Mouse (Mus musculus): ENCODE data around the gene Vps52. TPM values are rescaled to one million over a fixed set of nuclear protein-coding genes. Genes with fewer than 3 reads are reported as not detected.

Gene Vps52
- total and polyA plus RNA-seq, 2 experiments from 2014 or later = 46.8 to 66.1 TPM

DNA sequence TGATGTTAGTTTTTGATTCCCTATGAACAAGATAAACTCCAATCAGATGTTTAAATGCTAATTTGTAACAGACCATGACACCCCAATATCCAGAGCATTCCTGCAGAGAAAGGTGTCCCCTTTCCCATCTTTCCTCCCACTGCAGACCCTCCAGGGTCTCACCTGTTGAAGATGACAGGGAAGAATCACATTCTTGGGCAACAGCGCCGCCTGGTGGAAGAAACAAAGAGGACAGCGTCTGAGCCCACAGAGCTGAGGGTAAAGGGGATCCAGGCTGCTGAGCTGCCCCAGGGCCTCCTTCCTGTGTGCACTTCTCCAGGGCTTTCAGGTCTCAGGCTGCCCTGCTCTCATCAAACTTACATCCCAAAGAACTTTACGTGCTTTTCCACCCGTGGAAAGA, 47.8 kb downstream of the Vps52 start:
- no peak overlapping the region for H3K27ac ChIP-seq (ENCODE audit: low read depth, low read length)
- DNase-seq (peak; percentile 67), ATAC-seq (no peak)
- TF ChIP-seq CTCF (IDR thresholded peaks at IDR 0.05; ENCODE audit: low read depth) = peak; percentile 86
- no peaks in the 10 kb centered on the region for H3K9me3 ChIP-seq (ENCODE audit: low read length)
- H3K9ac ChIP-seq = no peak overlapping the region
- H3K27me3 ChIP-seq (ENCODE audit: insufficient read depth, low read length) = no peaks in the 10 kb centered on the region
- H3K4me2 ChIP-seq (ENCODE audit: low read depth) = no peak overlapping the region
- H3K4me3 ChIP-seq (ENCODE audit: low read depth, low read length) = no peak overlapping the region
- H3K4me1 ChIP-seq (ENCODE audit: insufficient read depth) = no peaks in the 10 kb centered on the region
- 9% methylated on average over 5 of the region's 5 CpGs for WGBS
- no peaks in the 10 kb centered on the region for H3K36me3 ChIP-seq (ENCODE audit: insufficient read depth)

- TF ChIP-seq CTCF (IDR thresholded peaks at IDR 0.05; ENCODE audit: low read depth) = no peak
- H3K27ac ChIP-seq (ENCODE audit: low read depth, low read length) = no peak overlapping the region
- no peaks in the 10 kb centered on the region for H3K36me3 ChIP-seq (ENCODE audit: insufficient read depth)
- 63% methylated on average over 2 of the region's 2 CpGs for WGBS
- DNase-seq (no peak), ATAC-seq (no peak)
- H3K4me3 ChIP-seq (ENCODE audit: low read depth, low read length) = no peak overlapping the region
- H3K4me1 ChIP-seq (ENCODE audit: insufficient read depth) = no peaks in the 10 kb centered on the region
- no peak overlapping the region for H3K9ac ChIP-seq
- no peak overlapping the region for H3K4me2 ChIP-seq (ENCODE audit: low read depth)
- H3K27me3 ChIP-seq (ENCODE audit: insufficient read depth, low read length) = no peaks in the 10 kb centered on the region
- H3K9me3 ChIP-seq (ENCODE audit: low read length) = no peaks in the 10 kb centered on the region
Observed at GRCm38 (mm10) chr17:34006570-34006969, 51.0 kb downstream of the Vps52 start.

- H3K4me1 ChIP-seq (ENCODE audit: insufficient read depth) = no peaks in the 10 kb centered on the region
- ATAC-seq (no peak), DNase-seq (no peak)
- H3K9me3 ChIP-seq (ENCODE audit: low read length) = no peaks in the 10 kb centered on the region
- no peak for TF ChIP-seq CTCF (IDR thresholded peaks at IDR 0.05; ENCODE audit: low read depth)
- no peaks in the 10 kb centered on the region for H3K36me3 ChIP-seq (ENCODE audit: insufficient read depth)
- no peaks in the 10 kb centered on the region for H3K27me3 ChIP-seq (ENCODE audit: insufficient read depth, low read length)
- no peak overlapping the region for H3K4me2 ChIP-seq (ENCODE audit: low read depth)
- H3K4me3 ChIP-seq (ENCODE audit: low read depth, low read length) = no peak overlapping the region
- H3K27ac ChIP-seq (ENCODE audit: low read depth, low read length) = no peak overlapping the region
- H3K9ac ChIP-seq = no peak overlapping the region
- 78% methylated on average over 5 of the region's 5 CpGs for WGBS
Observed at GRCm38 (mm10) chr17:34010156-34010555, 54.5 kb downstream of the Vps52 start.

- Histone ChIP-seq H3K27ac (ENCODE audit: low read depth, low read length) (no peak overlapping the region), H3K9me3 (ENCODE audit: low read length) (no peaks in the 10 kb centered on the region), H3K4me1 (ENCODE audit: insufficient read depth) (no peaks in the 10 kb centered on the region), H3K27me3 (ENCODE audit: insufficient read depth, low read length) (no peaks in the 10 kb centered on the region), H3K9ac (no peak overlapping the region), H3K36me3 (ENCODE audit: insufficient read depth) (no peaks in the 10 kb centered on the region), H3K4me3 (ENCODE audit: low read depth, low read length) (no peak overlapping the region), H3K4me2 (ENCODE audit: low read depth) (no peak overlapping the region)
- ATAC-seq = no peak
- no peak for TF ChIP-seq CTCF (IDR thresholded peaks at IDR 0.05; ENCODE audit: low read depth)
- DNase-seq = no peak
- 95% methylated on average over 8 of the region's 8 CpGs for WGBS
Observed at GRCm38 (mm10) chr17:34013436-34013835, 57.8 kb downstream of the Vps52 start.

Other genes starting within 250 kb of the Vps52 start
Only the 30 nearest of the 33 such genes appear.
- gene Rab11b, start 195.3 kb upstream of the Vps52 start, total RNA-seq (2014; rRNA removed) = 78.1 and 106 TPM in 2 replicates
- gene Rab11b, start 195.3 kb upstream of the Vps52 start, polyA plus RNA-seq (2015; fragmentation: Nextera tagmentation; extraction: Ambion mirVana) = 527 and 560 TPM in 2 replicates
- gene Angptl4, start 174.0 kb upstream of the Vps52 start, total RNA-seq (2014; rRNA removed) = 13.2 and 17.2 TPM in 2 replicates
- 24.4 and 25.2 TPM in 2 replicates for gene Angptl4, start 174.0 kb upstream of the Vps52 start, polyA plus RNA-seq (2015; fragmentation: Nextera tagmentation; extraction: Ambion mirVana)
- 36.5 and 42.7 TPM in 2 replicates for gene Kank3, start 145.3 kb upstream of the Vps52 start, total RNA-seq (2014; rRNA removed)
- gene Kank3, start 145.3 kb upstream of the Vps52 start, polyA plus RNA-seq (2015; fragmentation: Nextera tagmentation; extraction: Ambion mirVana) = 35.8 and 43.4 TPM in 2 replicates
- 589 and 1,055 TPM in 2 replicates for gene Rps28, start 131.2 kb upstream of the Vps52 start, total RNA-seq (2014; rRNA removed)
- gene Rps28, start 131.2 kb upstream of the Vps52 start, polyA plus RNA-seq (2015; fragmentation: Nextera tagmentation; extraction: Ambion mirVana) = 603 and 823 TPM in 2 replicates
- gene Ndufa7, start 131.2 kb upstream of the Vps52 start, total RNA-seq (2014; rRNA removed) = 258 and 291 TPM in 2 replicates
- 529 and 626 TPM in 2 replicates for gene Ndufa7, start 131.2 kb upstream of the Vps52 start, polyA plus RNA-seq (2015; fragmentation: Nextera tagmentation; extraction: Ambion mirVana)
- gene Cd320, start 112.7 kb upstream of the Vps52 start, total RNA-seq (2014; rRNA removed) = 17.2 and 27.5 TPM in 2 replicates
- gene Cd320, start 112.7 kb upstream of the Vps52 start, polyA plus RNA-seq (2015; fragmentation: Nextera tagmentation; extraction: Ambion mirVana) = 50.3 and 53.6 TPM in 2 replicates
- not detected in 2 replicates for gene Gm7029, start 82.0 kb upstream of the Vps52 start, total RNA-seq (2014; rRNA removed)
- not detected in 2 replicates for gene Gm7029, start 82.0 kb upstream of the Vps52 start, polyA plus RNA-seq (2015; fragmentation: Nextera tagmentation; extraction: Ambion mirVana)
- gene Kifc1, start 65.2 kb upstream of the Vps52 start, total RNA-seq (2014; rRNA removed) = 4.3 and 4.7 TPM in 2 replicates
- 1.3 and 1.4 TPM in 2 replicates for gene Kifc1, start 65.2 kb upstream of the Vps52 start, polyA plus RNA-seq (2015; fragmentation: Nextera tagmentation; extraction: Ambion mirVana)
- gene Platr17, start 50.7 kb upstream of the Vps52 start, total RNA-seq (2014; rRNA removed) = not detected in 2 replicates
- gene Platr17, start 50.7 kb upstream of the Vps52 start, polyA plus RNA-seq (2015; fragmentation: Nextera tagmentation; extraction: Ambion mirVana) = 1.9 and 2.0 TPM in 2 replicates
- 70.4 and 77.1 TPM in 2 replicates for gene Daxx, start 46.4 kb upstream of the Vps52 start, total RNA-seq (2014; rRNA removed)
- gene Daxx, start 46.4 kb upstream of the Vps52 start, polyA plus RNA-seq (2015; fragmentation: Nextera tagmentation; extraction: Ambion mirVana) = 41.5 and 45.2 TPM in 2 replicates
- 27.2 and 36.0 TPM in 2 replicates for gene Tapbp, start 39.9 kb upstream of the Vps52 start, total RNA-seq (2014; rRNA removed)
- 25.0 and 26.2 TPM in 2 replicates for gene Tapbp, start 39.9 kb upstream of the Vps52 start, polyA plus RNA-seq (2015; fragmentation: Nextera tagmentation; extraction: Ambion mirVana)
- gene Zbtb22, start 39.9 kb upstream of the Vps52 start, total RNA-seq (2014; rRNA removed) = 34.4 and 44.0 TPM in 2 replicates
- 20.4 and 22.3 TPM in 2 replicates for gene Zbtb22, start 39.9 kb upstream of the Vps52 start, polyA plus RNA-seq (2015; fragmentation: Nextera tagmentation; extraction: Ambion mirVana)
- 75.7 and 76.3 TPM in 2 replicates for gene Rgl2, start 26.3 kb upstream of the Vps52 start, total RNA-seq (2014; rRNA removed)
- gene Rgl2, start 26.3 kb upstream of the Vps52 start, polyA plus RNA-seq (2015; fragmentation: Nextera tagmentation; extraction: Ambion mirVana) = 24.1 and 27.1 TPM in 2 replicates
- 57.0 and 78.4 TPM in 2 replicates for gene Pfdn6, start 15.5 kb upstream of the Vps52 start, total RNA-seq (2014; rRNA removed)
- gene Pfdn6, start 15.5 kb upstream of the Vps52 start, polyA plus RNA-seq (2015; fragmentation: Nextera tagmentation; extraction: Ambion mirVana) = 173 and 185 TPM in 2 replicates
- gene Wdr46, start 15.2 kb upstream of the Vps52 start, total RNA-seq (2014; rRNA removed) = 18.9 and 21.9 TPM in 2 replicates
- 15.9 and 23.2 TPM in 2 replicates for gene Wdr46, start 15.2 kb upstream of the Vps52 start, polyA plus RNA-seq (2015; fragmentation: Nextera tagmentation; extraction: Ambion mirVana)
- gene B3galt4, start 4.3 kb upstream of the Vps52 start, total RNA-seq (2014; rRNA removed) = 11.5 and 11.7 TPM in 2 replicates
- 8.3 and 9.8 TPM in 2 replicates for gene B3galt4, start 4.3 kb upstream of the Vps52 start, polyA plus RNA-seq (2015; fragmentation: Nextera tagmentation; extraction: Ambion mirVana)
- 1,357 and 2,159 TPM in 2 replicates for gene Rps18, start 189 bp downstream of the Vps52 start, total RNA-seq (2014; rRNA removed)
- 876 and 1,153 TPM in 2 replicates for gene Rps18, start 189 bp downstream of the Vps52 start, polyA plus RNA-seq (2015; fragmentation: Nextera tagmentation; extraction: Ambion mirVana)
- gene H2-K1, start 44.5 kb downstream of the Vps52 start, total RNA-seq (2014; rRNA removed) = 14.3 and 21.9 TPM in 2 replicates
- gene H2-K1, start 44.5 kb downstream of the Vps52 start, polyA plus RNA-seq (2015; fragmentation: Nextera tagmentation; extraction: Ambion mirVana) = 17.3 and 21.2 TPM in 2 replicates
- gene Ring1, start 68.9 kb downstream of the Vps52 start, total RNA-seq (2014; rRNA removed) = 20.7 and 21.4 TPM in 2 replicates
- 15.7 and 19.0 TPM in 2 replicates for gene Ring1, start 68.9 kb downstream of the Vps52 start, polyA plus RNA-seq (2015; fragmentation: Nextera tagmentation; extraction: Ambion mirVana)
- 39.1 and 58.0 TPM in 2 replicates for gene H2-Ke6, start 72.2 kb downstream of the Vps52 start, total RNA-seq (2014; rRNA removed)
- 54.6 and 55.7 TPM in 2 replicates for gene H2-Ke6, start 72.2 kb downstream of the Vps52 start, polyA plus RNA-seq (2015; fragmentation: Nextera tagmentation; extraction: Ambion mirVana)
- gene Slc39a7, start 75.9 kb downstream of the Vps52 start, total RNA-seq (2014; rRNA removed) = 126 and 161 TPM in 2 replicates
- 124 and 138 TPM in 2 replicates for gene Slc39a7, start 75.9 kb downstream of the Vps52 start, polyA plus RNA-seq (2015; fragmentation: Nextera tagmentation; extraction: Ambion mirVana)
- 56.2 and 60.8 TPM in 2 replicates for gene Rxrb, start 76.0 kb downstream of the Vps52 start, total RNA-seq (2014; rRNA removed)
- gene Rxrb, start 76.0 kb downstream of the Vps52 start, polyA plus RNA-seq (2015; fragmentation: Nextera tagmentation; extraction: Ambion mirVana) = 58.1 and 58.4 TPM in 2 replicates
- 10.2 and 28.0 TPM in 2 replicates for gene Col11a2, start 83.6 kb downstream of the Vps52 start, total RNA-seq (2014; rRNA removed)
- gene Col11a2, start 83.6 kb downstream of the Vps52 start, polyA plus RNA-seq (2015; fragmentation: Nextera tagmentation; extraction: Ambion mirVana) = 1.2 and 2.1 TPM in 2 replicates
- not detected in 2 replicates for gene H2-Oa, start 136.5 kb downstream of the Vps52 start, total RNA-seq (2014; rRNA removed)
- gene H2-Oa, start 136.5 kb downstream of the Vps52 start, polyA plus RNA-seq (2015; fragmentation: Nextera tagmentation; extraction: Ambion mirVana) = 0.13 TPM in 1 of 2 replicates, not detected in the other
- gene H2-DMa, start 163.7 kb downstream of the Vps52 start, total RNA-seq (2014; rRNA removed) = 21.5 and 25.7 TPM in 2 replicates
- 19.2 and 23.5 TPM in 2 replicates for gene H2-DMa, start 163.7 kb downstream of the Vps52 start, polyA plus RNA-seq (2015; fragmentation: Nextera tagmentation; extraction: Ambion mirVana)
- 191 and 219 TPM in 2 replicates for gene Brd2, start 166.8 kb downstream of the Vps52 start, total RNA-seq (2014; rRNA removed)
- 122 and 129 TPM in 2 replicates for gene Brd2, start 166.8 kb downstream of the Vps52 start, polyA plus RNA-seq (2015; fragmentation: Nextera tagmentation; extraction: Ambion mirVana)
- 2.2 and 2.4 TPM in 2 replicates for gene H2-DMb2, start 187.5 kb downstream of the Vps52 start, total RNA-seq (2014; rRNA removed)
- gene H2-DMb2, start 187.5 kb downstream of the Vps52 start, polyA plus RNA-seq (2015; fragmentation: Nextera tagmentation; extraction: Ambion mirVana) = 0.72 and 1.0 TPM in 2 replicates
- gene H2-DMb1, start 197.3 kb downstream of the Vps52 start, total RNA-seq (2014; rRNA removed) = 0.62 and 2.8 TPM in 2 replicates
- gene H2-DMb1, start 197.3 kb downstream of the Vps52 start, polyA plus RNA-seq (2015; fragmentation: Nextera tagmentation; extraction: Ambion mirVana) = 1.5 and 1.7 TPM in 2 replicates
- 5.2 and 7.5 TPM in 2 replicates for gene Tap1, start 231.7 kb downstream of the Vps52 start, total RNA-seq (2014; rRNA removed)
- 4.6 and 5.0 TPM in 2 replicates for gene Tap1, start 231.7 kb downstream of the Vps52 start, polyA plus RNA-seq (2015; fragmentation: Nextera tagmentation; extraction: Ambion mirVana)
- gene Psmb9, start 232.0 kb downstream of the Vps52 start, total RNA-seq (2014; rRNA removed) = 1.2 and 1.9 TPM in 2 replicates
- 2.0 and 2.3 TPM in 2 replicates for gene Psmb9, start 232.0 kb downstream of the Vps52 start, polyA plus RNA-seq (2015; fragmentation: Nextera tagmentation; extraction: Ambion mirVana)

Data from forebrain, postnatal 0 days (tissue).